Mouse (Mus musculus) hindbrain, embryonic 13.5 days (tissue): ENCODE measurements around the gene Dlgap5. TPM values are rescaled to one million over a fixed set of nuclear protein-coding genes. Genes with fewer than 3 reads are reported as not detected.

Experiments used
- polyA plus RNA-seq: library from polyadenylated mRNA; unstranded; fragments of >200 nt; fragmentation: Nextera tagmentation; extraction: Ambion mirVana; gene quantifications from 2 replicates; pipeline ENCODE4 v1.2.1, GENCODE M21; 2015

Dlgap5 gene
- polyA plus RNA-seq, 1 experiment from 2014 or later, result 10.6 TPM

Other genes starting within 250 kb of the Dlgap5 start
- gene Gch1, start 229.0 kb downstream of the Dlgap5 start, polyA plus RNA-seq, result 3.0 and 4.4 TPM in 2 replicates
- 17.7 and 19.9 TPM in 2 replicates for gene Wdhd1, start 141.6 kb downstream of the Dlgap5 start, polyA plus RNA-seq
- 3.2 and 3.3 TPM in 2 replicates for gene Socs4, start 141.5 kb downstream of the Dlgap5 start, polyA plus RNA-seq
- 52.3 and 55.9 TPM in 2 replicates for gene Mapk1ip1l, start 120.1 kb downstream of the Dlgap5 start, polyA plus RNA-seq
- 1.7 and 1.9 TPM in 2 replicates for gene Lgals3, start 50.7 kb downstream of the Dlgap5 start, polyA plus RNA-seq
- gene Fbxo34, start 32.0 kb upstream of the Dlgap5 start, polyA plus RNA-seq, result 25.2 and 26.3 TPM in 2 replicates
- 17.5 and 19.3 TPM in 2 replicates for gene Atg14, start 152.2 kb upstream of the Dlgap5 start, polyA plus RNA-seq
- gene Ktn1, start 230.0 kb upstream of the Dlgap5 start, polyA plus RNA-seq, result 76.8 and 77.0 TPM in 2 replicates